Mouse (Mus musculus): ENCODE measurements around the gene Ptcd2.

Gene Ptcd2

DNA sequence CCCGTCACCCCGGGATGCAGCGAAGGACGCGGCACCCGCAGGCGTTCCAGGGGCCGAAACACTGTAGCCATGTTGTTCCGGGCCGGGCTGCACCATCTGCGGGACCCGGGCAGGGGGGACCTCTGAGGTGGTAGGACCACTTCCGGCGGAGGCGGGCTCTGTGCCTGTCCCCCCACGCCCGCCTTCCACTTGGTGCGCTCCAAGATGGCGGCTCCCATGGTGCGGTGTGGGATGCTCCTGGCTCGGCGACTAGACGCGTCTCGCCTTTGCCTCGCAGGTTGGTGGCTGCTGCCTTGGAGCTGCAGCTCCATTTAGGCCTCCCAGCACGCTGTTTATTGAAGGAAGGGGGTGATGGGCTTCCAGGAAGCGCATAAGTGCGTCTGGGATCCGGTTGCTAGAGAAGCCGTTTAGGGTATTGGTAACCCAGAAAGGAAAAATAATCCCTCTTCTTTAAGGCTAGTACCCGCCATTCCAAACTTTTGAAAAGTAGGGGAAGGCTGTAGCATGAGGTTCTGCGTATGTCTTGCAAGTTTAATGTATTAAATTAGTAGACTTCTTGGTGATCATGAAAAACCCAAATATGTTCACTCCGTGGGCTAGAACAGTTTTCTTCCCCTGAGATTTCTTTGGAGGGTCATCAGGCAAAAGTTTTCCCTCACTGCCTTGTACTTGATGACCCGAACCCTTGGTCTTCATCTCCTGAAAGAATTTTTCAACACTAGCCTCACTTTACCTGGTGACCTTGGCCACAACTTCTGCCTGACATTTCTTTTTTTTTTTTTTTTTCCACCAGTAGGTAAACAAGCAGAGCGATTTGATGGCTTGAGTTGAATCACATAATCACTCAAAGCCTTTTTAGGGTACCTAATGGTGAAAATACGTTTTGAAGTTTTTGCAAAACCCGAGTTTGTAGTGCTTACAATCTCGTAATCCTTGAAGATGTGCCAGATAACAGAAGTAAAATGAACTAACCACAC is at the start of gene Ptcd2, which contains the start of gene Mrps27:
Gene Ptcd2 (minus strand): TSS at position 107 of the 977 bp plus-strand sequence.
Gene Mrps27 (plus strand): TSS at position 188 of the 977 bp plus-strand sequence.
- peak; percentile 97 to 98 for DNase-seq

- DNase-seq: no peak
Measured at GRCm38 (mm10) chr13:99393128-99393527, 48.6 kb upstream of the Ptcd2 start.

DNA sequence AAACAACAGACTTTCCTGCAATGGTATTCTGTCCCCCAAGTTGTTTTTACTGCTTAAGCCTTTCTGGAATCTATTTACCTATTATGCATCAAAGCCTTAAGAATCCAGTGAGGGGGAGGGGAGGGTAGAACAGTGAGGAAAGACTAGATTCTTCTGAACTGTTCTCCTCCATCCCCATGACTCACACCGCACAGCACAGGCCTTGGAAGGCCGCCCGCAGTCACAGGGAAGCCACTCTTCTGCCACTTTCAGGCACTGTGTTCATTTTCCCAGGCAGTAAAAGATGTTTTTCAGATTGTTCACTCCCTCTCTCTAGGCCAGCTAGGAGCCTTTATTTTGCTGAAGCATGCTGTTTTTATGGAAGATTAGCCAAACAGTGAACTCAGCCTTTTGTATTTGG is 46.9 kb upstream of the Ptcd2 start:
- DNase-seq: no peak

DNA sequence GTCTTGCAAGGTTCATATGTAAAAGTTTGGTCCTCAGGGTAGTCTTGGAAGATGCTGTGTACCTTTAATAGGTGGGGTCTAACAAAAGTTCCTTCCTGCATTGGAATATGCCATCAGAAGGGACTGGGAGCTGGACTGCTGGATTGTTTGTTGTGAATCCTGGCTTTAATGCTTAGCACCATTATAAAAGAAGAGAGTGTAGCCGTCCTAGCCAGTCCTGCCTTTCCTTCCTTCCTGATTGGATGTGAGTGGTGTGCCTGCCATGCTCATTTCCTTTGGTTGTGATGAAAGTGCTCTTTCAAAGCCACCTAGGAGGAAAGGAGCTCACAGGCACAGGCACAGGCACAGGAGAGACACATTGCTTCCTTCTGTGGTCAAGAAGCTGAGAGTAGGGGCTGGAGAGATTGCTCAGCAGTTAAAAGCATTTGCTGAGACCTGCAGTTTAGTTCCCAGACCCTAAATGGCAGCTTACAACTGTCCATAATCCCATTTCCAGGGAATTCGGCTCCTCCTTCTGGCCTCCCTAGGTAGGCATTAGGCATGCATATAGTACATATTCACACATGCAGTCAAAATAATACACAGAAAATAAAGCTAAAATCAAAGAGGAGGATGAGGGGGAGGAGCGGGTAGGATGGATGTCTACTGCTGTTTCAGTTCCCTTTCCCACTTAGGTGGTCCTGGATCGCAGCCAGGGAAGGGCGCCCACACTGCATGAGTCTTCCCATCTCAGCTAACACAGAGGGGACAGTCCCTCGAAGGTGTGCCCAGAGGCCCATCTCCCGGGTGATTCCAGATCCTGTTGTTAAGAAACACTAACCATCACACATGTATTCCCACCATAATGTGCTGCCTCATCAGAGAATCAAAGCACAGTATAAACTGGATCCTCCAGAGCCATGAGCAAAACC is 43.7 kb upstream of the Ptcd2 start:
- DNase-seq: no peak

DNA sequence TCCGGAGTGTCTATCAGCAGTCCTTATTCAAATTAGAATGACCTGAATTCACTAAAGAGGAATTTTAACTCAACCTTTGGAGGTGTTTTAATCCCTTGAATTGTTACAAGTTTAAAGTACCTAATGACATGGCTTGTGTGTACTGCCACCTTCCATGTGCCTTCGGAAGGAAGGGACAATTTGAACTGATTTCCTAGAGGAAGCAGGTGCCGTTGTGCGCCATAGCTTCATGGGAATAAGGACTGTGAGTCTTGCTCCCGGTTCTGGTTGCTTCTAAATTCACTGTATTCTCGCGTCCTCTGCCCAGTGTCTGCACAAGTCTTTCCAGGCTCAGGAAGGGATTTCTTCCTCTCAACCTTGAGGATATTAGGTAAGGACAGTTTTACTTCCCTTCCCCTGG is 41.8 kb upstream of the Ptcd2 start:
- no peak for DNase-seq

GRCm38 (mm10) chr13:99385911-99386310 is 41.4 kb upstream of the Ptcd2 start:
- no peak for DNase-seq

DNA sequence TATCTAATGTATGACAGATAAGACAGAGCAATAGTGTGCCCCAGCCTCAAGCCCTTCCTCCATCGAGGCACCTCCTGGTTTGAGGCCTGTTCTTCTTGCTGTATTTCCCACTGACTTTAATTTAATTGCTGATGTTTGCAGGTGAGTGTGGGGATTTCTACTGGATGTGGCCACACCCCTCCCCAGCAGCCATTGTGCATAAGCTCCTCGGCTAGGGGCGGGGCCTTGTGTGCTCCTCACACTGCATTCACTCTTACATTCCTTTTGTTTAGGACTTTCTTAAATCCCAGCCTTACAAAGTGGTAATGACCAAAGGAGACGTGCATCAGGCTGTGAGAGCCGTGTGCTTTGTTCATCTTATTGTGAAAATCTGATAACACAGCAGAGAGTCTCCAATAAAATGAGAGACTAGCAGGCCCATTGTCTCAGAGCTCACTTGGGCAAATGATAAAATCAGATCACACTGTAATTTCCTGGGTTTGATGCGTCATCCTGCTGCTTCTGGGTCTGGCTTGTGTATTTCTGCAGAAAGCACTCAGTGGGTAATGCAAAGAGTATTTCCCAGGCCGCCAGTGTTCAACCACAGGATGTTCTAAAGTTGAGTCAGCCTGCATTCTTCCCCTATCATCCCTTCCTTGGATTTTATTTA is 40.2 kb upstream of the Ptcd2 start:
- DNase-seq: no peak

GRCm38 (mm10) chr13:99382373-99382772 is 37.9 kb upstream of the Ptcd2 start:
- DNase-seq: no peak

DNA sequence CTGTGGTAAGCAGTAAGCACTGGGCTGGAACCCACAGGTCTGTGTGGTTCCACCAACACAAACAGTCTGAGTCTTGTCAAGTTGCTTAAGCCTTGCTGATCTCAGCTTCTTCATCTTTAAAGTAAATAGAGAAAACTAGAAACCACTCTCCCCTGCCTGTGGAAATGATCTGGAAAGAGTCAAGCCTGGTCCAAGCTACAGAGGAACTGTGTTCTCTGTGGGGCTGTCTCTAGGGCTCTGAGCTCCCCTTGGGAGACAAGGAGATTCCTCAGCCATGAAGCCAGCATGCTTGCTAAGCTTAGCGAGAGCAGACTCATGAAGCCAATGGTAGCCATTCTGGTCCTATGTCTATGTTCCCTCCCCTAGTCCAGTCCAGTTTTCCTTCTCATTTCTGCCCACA is 33.7 kb upstream of the Ptcd2 start:
- DNase-seq: no peak

GRCm38 (mm10) chr13:99377055-99377454 is 32.5 kb upstream of the Ptcd2 start:
- no peak for DNase-seq

GRCm38 (mm10) chr13:99375550-99375949 is 31.0 kb upstream of the Ptcd2 start:
- DNase-seq: peak; percentile 58 to 62

- no peak for DNase-seq
Measured at GRCm38 (mm10) chr13:99374191-99374590, 29.7 kb upstream of the Ptcd2 start.

GRCm38 (mm10) chr13:99373684-99374083 is 29.2 kb upstream of the Ptcd2 start:
- DNase-seq: no peak

GRCm38 (mm10) chr13:99371285-99371684 is 26.8 kb upstream of the Ptcd2 start:
- no peak for DNase-seq

DNA sequence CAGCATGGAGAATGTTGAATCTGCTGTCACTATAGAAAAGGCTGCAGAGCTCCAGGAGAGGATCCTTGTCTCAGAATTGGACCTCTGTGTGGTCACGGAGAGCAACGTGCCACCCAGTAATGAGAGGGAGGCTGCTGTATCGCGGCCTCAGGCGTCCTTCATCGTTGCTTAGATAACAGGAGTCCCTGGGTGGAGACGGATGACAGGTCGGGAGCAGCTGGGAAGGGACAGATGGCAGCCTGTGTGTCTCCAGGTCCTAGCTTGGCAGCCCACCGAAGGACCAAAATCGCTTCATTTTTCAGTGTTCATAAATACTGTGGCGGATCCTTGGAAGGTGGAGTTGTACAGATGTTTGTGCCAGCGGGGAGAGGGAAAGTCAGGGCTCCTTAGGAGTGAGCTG is 24.6 kb upstream of the Ptcd2 start:
- DNase-seq: no peak

- no peak for DNase-seq
Measured at GRCm38 (mm10) chr13:99367554-99368174, 23.2 kb upstream of the Ptcd2 start.

- DNase-seq: no peak
Measured at GRCm38 (mm10) chr13:99366422-99367175, 22.1 kb upstream of the Ptcd2 start.

DNA sequence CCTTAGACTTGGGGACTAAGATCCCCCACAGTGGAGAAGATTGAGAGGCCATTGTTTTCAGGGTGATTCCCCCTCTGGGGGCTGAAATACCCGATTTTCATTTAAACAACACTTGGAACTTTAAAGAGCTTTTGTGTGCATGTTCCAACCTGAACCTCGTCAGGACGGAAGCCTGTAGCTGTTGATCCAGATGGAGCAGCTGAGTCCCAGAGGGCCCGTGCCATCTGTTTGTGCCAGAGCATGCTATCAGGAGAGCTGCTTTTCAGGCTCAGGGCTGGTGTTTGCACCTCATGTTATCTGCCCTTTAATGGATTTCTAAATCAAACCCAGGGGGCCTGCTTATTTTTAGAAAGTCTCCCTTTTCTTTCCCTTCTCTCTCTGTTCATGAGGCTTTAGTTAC is 19.4 kb upstream of the Ptcd2 start:
- DNase-seq: no peak

- no peak for DNase-seq
Measured at GRCm38 (mm10) chr13:99358921-99359320, 14.4 kb upstream of the Ptcd2 start.

- DNase-seq: no peak
Measured at GRCm38 (mm10) chr13:99356428-99357265, 12.1 kb upstream of the Ptcd2 start.

DNA sequence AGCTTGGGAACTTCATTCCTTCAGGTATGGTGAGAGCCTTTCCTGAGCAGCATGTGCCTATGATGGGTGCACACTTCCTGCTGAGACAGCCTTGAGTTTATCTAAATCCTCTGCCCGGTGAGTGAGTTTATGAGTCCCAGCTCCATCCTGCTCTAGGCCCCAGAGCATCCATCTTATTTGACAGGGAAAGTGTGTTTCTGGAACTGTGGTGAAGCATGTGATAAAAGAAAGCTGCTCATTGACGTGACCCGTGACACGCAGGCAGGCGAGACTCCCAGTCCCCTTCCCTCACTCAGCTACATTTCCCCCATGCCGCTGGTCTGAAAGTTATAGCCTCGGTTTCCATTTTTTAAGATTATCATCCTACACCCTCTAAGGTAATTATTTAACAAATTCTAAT is 11.4 kb upstream of the Ptcd2 start:
- no peak for DNase-seq
